Mouse (Mus musculus): ENCODE measurements around the gene Ano3.

GRCm38 (mm10) chr2:110863376-110863775 is 87.3 kb downstream of the Ano3 start:
- TF ChIP-seq POU5F1 (IDR thresholded peaks at IDR 0.05; ENCODE audit: borderline replicate concordance, low read length) (no peak), CTCF (conservative IDR thresholded peaks at IDR 0.05; ENCODE audit: low read length) (no peak)
